21 mouse cellular contexts compared by ENCODE assay signal in the genomic region with DNA sequence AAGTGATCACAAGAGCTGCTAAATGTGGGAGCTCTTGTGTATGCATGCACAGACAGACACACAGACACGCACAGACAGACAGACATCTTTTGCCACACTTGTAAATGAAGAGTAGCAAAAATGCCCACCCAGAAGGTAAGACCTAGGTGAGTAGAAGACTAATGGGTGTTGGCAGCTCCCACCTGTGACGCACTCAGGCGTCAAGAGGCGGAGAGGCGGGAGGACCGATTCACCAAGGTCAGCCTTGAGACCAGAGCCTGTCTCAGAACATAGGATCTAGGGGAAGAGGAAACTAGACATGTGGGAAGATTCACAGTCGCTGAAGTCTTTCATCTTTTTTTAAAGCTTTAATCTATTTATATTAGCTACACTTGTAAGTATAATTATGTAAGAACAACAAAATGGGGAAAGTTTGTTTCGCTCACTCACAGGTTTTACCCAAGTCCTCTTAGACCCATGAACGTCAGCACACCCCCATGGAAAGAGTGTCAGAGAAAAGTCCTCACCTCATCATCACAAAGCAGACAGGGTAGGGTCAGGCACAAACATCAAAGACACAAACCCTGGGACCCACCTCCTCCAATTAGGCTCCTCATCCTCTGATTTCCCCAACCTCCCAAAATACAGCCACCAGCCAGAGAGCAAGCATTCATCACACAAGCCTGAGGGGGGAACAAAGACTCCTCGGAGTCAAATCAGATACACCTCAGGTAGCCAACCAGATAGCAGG. TPM values are rescaled to one million over a fixed set of nuclear protein-coding genes. Genes with fewer than 3 reads are reported as not detected.
DNase-seq lines count a peak whose midpoint lies in the region; ATAC-seq and TF ChIP-seq lines count a peak whose summit lies in the region.
"Had no signal": no experiment of that assay in that cellular context is flagged by ENCODE, and none has a peak within 500 bp of the region (broad histone marks: within the 10 kb centered on the region; RNA-seq: fewer than 3 reads in every experiment).

No protein-coding gene starts in this region.

- ATAC-seq in heart, embryonic 12.5 days (ENCODE audit: insufficient number of reproducible peaks, low FRiP score): no peak
- peak; percentile 44 for ATAC-seq in activated CD4-positive, CD25-positive, alpha-beta regulatory T cell, adult 4 months
- no peak for ATAC-seq in liver, postnatal 0 days
- no peak for ATAC-seq in intestine, embryonic 15.5 days
- ATAC-seq: hindbrain, embryonic 16.5 days had no signal

- WGBS in heart, embryonic 12.5 days: 77% methylated on average over 10 of the region's 10 CpGs
- 79% methylated on average over 10 of the region's 10 CpGs for WGBS in liver, postnatal 0 days (ENCODE audit: insufficient replicate concordance)
- WGBS in intestine, embryonic 15.5 days: 77% methylated on average over 10 of the region's 10 CpGs

- H3K9ac ChIP-seq in heart, embryonic 12.5 days: no peak overlapping the region
- H3K9ac ChIP-seq in liver, postnatal 0 days (replicated peaks): no peak overlapping the region
- no peak overlapping the region for H3K9ac ChIP-seq in intestine, embryonic 15.5 days
- H3K9ac ChIP-seq: forebrain, embryonic 12.5 days; heart, embryonic 15.5 days; limb, embryonic 13.5 days; lung, embryonic 15.5 days had no signal

- no peak overlapping the region for H3K4me3 ChIP-seq in heart, embryonic 12.5 days
- no peak overlapping the region for H3K4me3 ChIP-seq in liver, postnatal 0 days (ENCODE audit: low read depth, low read length)
- H3K4me3 ChIP-seq in intestine, embryonic 15.5 days (replicated peaks): no peak overlapping the region
- H3K4me3 ChIP-seq: forebrain, embryonic 12.5 days; heart, embryonic 15.5 days; limb, embryonic 13.5 days; lung, embryonic 15.5 days had no signal

- intact Hi-C loops in heart, postnatal 25 days (cut with DNase I): no loop called here

- H3K4me2 ChIP-seq in heart, embryonic 12.5 days: no peak overlapping the region
- no peak overlapping the region for H3K4me2 ChIP-seq in liver, postnatal 0 days (ENCODE audit: low read depth, low read length)
- no peak overlapping the region for H3K4me2 ChIP-seq in intestine, embryonic 15.5 days (replicated peaks)
- H3K4me2 ChIP-seq: forebrain, embryonic 12.5 days; heart, embryonic 15.5 days; limb, embryonic 13.5 days; lung, embryonic 15.5 days; midbrain, embryonic 11.5 days had no signal

- TF ChIP-seq CTCF in liver, postnatal 0 days (IDR thresholded peaks at IDR 0.05; ENCODE audit: low read depth): no peak

- no peaks in the 10 kb centered on the region for H3K27me3 ChIP-seq in heart, embryonic 12.5 days (replicated peaks)
- no peaks in the 10 kb centered on the region for H3K27me3 ChIP-seq in liver, postnatal 0 days (ENCODE audit: insufficient read depth, low read length)
- no peaks in the 10 kb centered on the region for H3K27me3 ChIP-seq in intestine, embryonic 15.5 days (replicated peaks)
- H3K27me3 ChIP-seq: forebrain, embryonic 12.5 days; heart, embryonic 15.5 days; limb, embryonic 13.5 days; lung, embryonic 15.5 days had no signal

- H3K4me1 ChIP-seq in heart, embryonic 12.5 days (replicated peaks): peaks cover 88% of the 10 kb centered on the region
- peaks cover 80% of the 10 kb centered on the region for H3K4me1 ChIP-seq in liver, postnatal 0 days (ENCODE audit: insufficient read depth)
- peaks cover 55% of the 10 kb centered on the region for H3K4me1 ChIP-seq in intestine, embryonic 15.5 days (replicated peaks)

- no peak for TF ChIP-seq EP300 in liver, postnatal 0 days (IDR thresholded peaks at IDR 0.05; ENCODE audit: low read depth)

- H3K9me3 ChIP-seq in heart, embryonic 12.5 days (replicated peaks): no peaks in the 10 kb centered on the region
- H3K9me3 ChIP-seq in liver, postnatal 0 days (ENCODE audit: low read length): no peaks in the 10 kb centered on the region
- no peaks in the 10 kb centered on the region for H3K9me3 ChIP-seq in intestine, embryonic 15.5 days
- H3K9me3 ChIP-seq: forebrain, embryonic 12.5 days; heart, embryonic 15.5 days; limb, embryonic 13.5 days; lung, embryonic 15.5 days had no signal

- H3K27ac ChIP-seq in heart, embryonic 12.5 days (ENCODE audit: poor library complexity, severe bottlenecking): 0 out of 2 replicates have a peak overlapping the region, but pooled peaks have one; percentile 13
- 0 out of 2 replicates have a peak overlapping the region, but pooled peaks have one; percentile 16 for H3K27ac ChIP-seq in liver, postnatal 0 days (ENCODE audit: low read depth)
- no peak overlapping the region for H3K27ac ChIP-seq in intestine, embryonic 15.5 days
- H3K27ac ChIP-seq: forebrain, embryonic 12.5 days; heart, embryonic 15.5 days; limb, embryonic 13.5 days; lung, embryonic 15.5 days had no signal

- H3K36me3 ChIP-seq in heart, embryonic 12.5 days: no peaks in the 10 kb centered on the region
- H3K36me3 ChIP-seq in liver, postnatal 0 days (replicated peaks; ENCODE audit: insufficient read depth, low read length): no peaks in the 10 kb centered on the region
- H3K36me3 ChIP-seq in intestine, embryonic 15.5 days: no peaks in the 10 kb centered on the region
- H3K36me3 ChIP-seq: forebrain, embryonic 12.5 days; heart, embryonic 15.5 days; lung, embryonic 15.5 days had no signal

- DNase-seq in heart, postnatal 25 days (ENCODE audit: low spot score): no peak
- DNase-seq in induced T-regulatory cell, adult 2 months (ENCODE audit: low read depth): peak; percentile 50
- DNase-seq in liver, postnatal 0 days: no peak
- DNase-seq in lung, postnatal 4 days: no peak
- DNase-seq in lung, postnatal 14 days: no peak
- DNase-seq: cerebellum, adult 9-10 months; gastrocnemius, postnatal 10 days; heart, adult 11 months; kidney, adult 8-10 months; kidney, postnatal 25 days; layer of hippocampus, adult 9-11 months; thymus, postnatal 36 days had no signal

RNA-seq across cellular contexts. Expression of gene Stk24, which starts 26.0 kb away (rescaled TPM):
- polyA plus RNA-seq in heart, embryonic 12.5 days (2016; fragmentation: Nextera tagmentation; extraction: Ambion mirVana): 52.9 and 55.6 TPM in 2 replicates
- total RNA-seq in heart, postnatal 25 days (2021): 10 to 100 TPM; 67.1 to 78.4 TPM
- polyA plus RNA-seq in activated CD4-positive, CD25-positive, alpha-beta regulatory T cell, adult 4 months (2017; shearing (Covaris generic)): 10 to 100 TPM; 50.8 to 62.0 TPM
- polyA plus RNA-seq in liver, postnatal 0 days (2015; fragmentation: Nextera tagmentation; extraction: Ambion mirVana): 19.3 and 20.4 TPM in 2 replicates
- 41.3 and 43.7 TPM in 2 replicates for polyA plus RNA-seq in intestine, embryonic 15.5 days (2015; fragmentation: Nextera tagmentation; extraction: Ambion mirVana)
